Mouse (Mus musculus) CH12.LX (cell line): ENCODE results near the gene Elk3. TPM values are rescaled to one million over a fixed set of nuclear protein-coding genes. Genes with fewer than 3 reads are reported as not detected.

Source experiments
- DNase-seq: peaks from one replicate; pipeline ENCODE4 v3.0.0-alpha.2; 2013; ENCODE audit errors: extremely low read depth
- H3K27ac ChIP-seq: 2 replicates; pipeline ENCODE4 v1.5.1; 2012; ENCODE audit warnings: low read depth, mild to moderate bottlenecking, control low read depth, moderate library complexity; ENCODE audit not compliant: insufficient read depth
- H3K27me3 ChIP-seq: replicated peaks from 2 replicates; pipeline ENCODE3; 2012; ENCODE audit warnings: inconsistent platforms
- H3K36me3 ChIP-seq, 2 experiments: replicated peaks in 1 of 2; 2 replicates each; pipeline versions ENCODE3 to v1.6.1; 2012; ENCODE audit warnings: inconsistent platforms in 1 of 2, low read length in 1 of 2, mild to moderate bottlenecking in 1 of 2, mixed read lengths in 1 of 2, moderate library complexity in 1 of 2; ENCODE audit not compliant: control insufficient read depth in 1 of 2, insufficient read depth in 1 of 2
- H3K4me1 ChIP-seq, 2 experiments: 2 replicates each; pipeline ENCODE4 v1.6.1; 2012; ENCODE audit warnings: inconsistent platforms in 1 of 2, moderate library complexity in 1 of 2; ENCODE audit not compliant: insufficient read depth in 2 of 2, control insufficient read depth in 1 of 2
- H3K4me2 ChIP-seq: 2 replicates; pipeline ENCODE4 v1.6.1; 2012; ENCODE audit warnings: low read depth, mild to moderate bottlenecking, control low read depth; ENCODE audit not compliant: poor library complexity, insufficient read depth, severe bottlenecking
- H3K4me3 ChIP-seq, 3 experiments: fragments of 150-350 bp in 1 of 3; sonication (generic) in 1 of 3; replicated peaks in 1 of 3; 2 replicates each; pipeline versions ENCODE3 to v1.5.1; 2011 to 2012; ENCODE audit warnings: low read depth in 2 of 3, low read length in 2 of 3, mild to moderate bottlenecking in 2 of 3, moderate library complexity in 2 of 3, control low read depth in 1 of 3, improper control_type of control experiment in 1 of 3, inconsistent platforms in 1 of 3, mixed read lengths in 1 of 3; ENCODE audit not compliant: poor library complexity in 1 of 3
- H3K79me2 ChIP-seq: replicated peaks from 2 replicates; pipeline ENCODE4 v1.6.1; 2012; ENCODE audit warnings: mild to moderate bottlenecking, moderate library complexity; ENCODE audit not compliant: control insufficient read depth, poor library complexity, insufficient read depth, severe bottlenecking; ENCODE audit errors: extremely low read depth
- H3K9ac ChIP-seq: 2 replicates; pipeline ENCODE4 v1.6.1; 2012; ENCODE audit warnings: low read depth, mild to moderate bottlenecking, control low read depth, moderate library complexity; ENCODE audit not compliant: insufficient read depth
- H3K9me3 ChIP-seq: replicated peaks from 2 replicates; pipeline ENCODE3; 2012; ENCODE audit warnings: low read length, inconsistent platforms, mixed read lengths
- BHLHE40 ChIP-seq: IDR thresholded peaks from 2 replicates; pipeline ENCODE4 v1.6.1; 2011; ENCODE audit warnings: mild to moderate bottlenecking, low read depth, low read length, improper control_type of control experiment
- CHD1 ChIP-seq: IDR thresholded peaks from 2 replicates; pipeline ENCODE4 v1.6.1; 2012; ENCODE audit warnings: low read depth, low read length, improper control_type of control experiment, inconsistent platforms
- CHD2 ChIP-seq: IDR thresholded peaks from 2 replicates; pipeline ENCODE4 v1.6.1; 2011; ENCODE audit warnings: low read length, improper control_type of control experiment
- CTCF ChIP-seq, 2 experiments: IDR thresholded peaks in 1 of 2; conservative IDR thresholded peaks in 1 of 2; 2 replicates each; pipeline ENCODE4 v1.5.1; 2011 to 2012; ENCODE audit warnings: low read depth in 2 of 2, low read length in 2 of 2, improper control_type of control experiment in 1 of 2, inconsistent platforms in 1 of 2, mild to moderate bottlenecking in 1 of 2, moderate library complexity in 1 of 2
- ELF1 ChIP-seq: IDR thresholded peaks from 2 replicates; pipeline ENCODE4 v1.6.1; 2014; ENCODE audit warnings: low read depth, mild to moderate bottlenecking, inconsistent platforms, low read length, improper control_type of control experiment
- EP300 ChIP-seq: IDR thresholded peaks from 2 replicates; pipeline ENCODE4 v1.6.1; 2011; ENCODE audit warnings: low read length, improper control_type of control experiment
- ETS1 ChIP-seq: conservative IDR thresholded peaks from 2 replicates; pipeline ENCODE4 v1.6.1; 2012; ENCODE audit warnings: low read depth, mild to moderate bottlenecking, inconsistent platforms, low read length, improper control_type of control experiment, moderate library complexity
- GABPA ChIP-seq: IDR thresholded peaks from 2 replicates; pipeline ENCODE4 v1.6.1; 2012; ENCODE audit warnings: low read depth, low read length, improper control_type of control experiment, inconsistent platforms; ENCODE audit not compliant: insufficient replicate concordance
- JUN ChIP-seq: IDR thresholded peaks from 2 replicates; pipeline ENCODE4 v1.6.1; 2011; ENCODE audit warnings: low read depth, mild to moderate bottlenecking, low read length, improper control_type of control experiment, moderate library complexity; ENCODE audit not compliant: insufficient read depth
- POLR2A ChIP-seq: IDR thresholded peaks from 2 replicates; pipeline ENCODE4 v1.6.1; 2011; ENCODE audit warnings: low read depth, mild to moderate bottlenecking, improper control_type of control experiment, low read length
- TCF12 ChIP-seq: IDR thresholded peaks from 2 replicates; pipeline ENCODE4 v1.6.1; 2014; ENCODE audit warnings: low read depth, mild to moderate bottlenecking, inconsistent platforms, low read length, improper control_type of control experiment
- UBTF ChIP-seq: IDR thresholded peaks from 2 replicates; pipeline ENCODE4 v1.6.1; 2012; ENCODE audit warnings: low read depth, mild to moderate bottlenecking, inconsistent platforms, low read length, improper control_type of control experiment, moderate library complexity
- ZC3H11A ChIP-seq: IDR thresholded peaks from 2 replicates; pipeline ENCODE4 v1.6.1; 2012; ENCODE audit warnings: low read depth, mild to moderate bottlenecking, inconsistent platforms, low read length, improper control_type of control experiment
- ZKSCAN1 ChIP-seq: IDR thresholded peaks from 2 replicates; pipeline ENCODE4 v1.6.1; 2012; ENCODE audit warnings: low read depth, inconsistent platforms, low read length, improper control_type of control experiment, borderline replicate concordance
- ZMIZ1 ChIP-seq: IDR thresholded peaks from 2 replicates; pipeline ENCODE4 v1.6.1; 2012; ENCODE audit warnings: low read depth, mild to moderate bottlenecking, inconsistent platforms, low read length, improper control_type of control experiment
- dilution Hi-C: fragments of 300-500 bp; cut with MboI; formaldehyde crosslinking; loops from 2 replicates; pipeline ENCODE4 v1.14.3; 2020; ENCODE audit warnings: low sequenced_read_pairs; ENCODE audit not compliant: extremely low pct_unique_long_range_greater_than_20kb, extremely low pct_ligation_motif_present
- in situ Hi-C: fragments of 300-500 bp; cut with MboI; formaldehyde crosslinking; loops from 3 replicates; pipeline ENCODE4 v1.14.3; 2019; ENCODE audit warnings: low sequenced_read_pairs, low pct_ligation_motif_present, low pct_unique_long_range_greater_than_20kb, mixed read lengths
- polyA plus RNA-seq: library from polyadenylated mRNA; unstranded; fragments of >175 nt; gene quantifications from 2 replicates; pipeline ENCODE4 v1.2.1, GENCODE M21; 2012; ENCODE audit warnings: low read depth; ENCODE audit not compliant: insufficient read length
- total RNA-seq, 2 experiments: library from RNA; depleted of rRNA; stranded (reverse); fragments of 300-350 nt in 1 of 2; fragments of >200 nt in 1 of 2; gene quantifications; 2 replicates each; pipeline ENCODE4 v1.2.3; 2012 to 2014

Gene Elk3
- total and polyA plus RNA-seq, 3 experiments, result 20.1 to 37.0 (median 25.8) TPM

GRCm38 (mm10) chr10:93328321-93328720 lies 17.4 kb upstream of the Elk3 start:
- DNase-seq, result no peak
- H3K79me2 ChIP-seq, result no peaks in the 10 kb centered on the region
- no peak overlapping the region for H3K4me3 ChIP-seq
- H3K9ac ChIP-seq, result no peak overlapping the region
- no peak overlapping the region for H3K4me2 ChIP-seq
- peaks cover 12 to 38% of the 10 kb centered on the region in 2 experiments for H3K4me1 ChIP-seq
- no peaks in the 10 kb centered on the region for H3K9me3 ChIP-seq
- H3K27me3 ChIP-seq, result no peaks in the 10 kb centered on the region
- dilution Hi-C loops (no loop called here), in situ Hi-C loops (no loop called here)
- TF ChIP-seq POLR2A, result no peak
- H3K27ac ChIP-seq, result no peak overlapping the region
- H3K36me3 ChIP-seq, result no peaks in the 10 kb centered on the region

- no peak overlapping the region for H3K27ac ChIP-seq
- dilution Hi-C loops (no loop called here), in situ Hi-C loops (no loop called here)
- no peak overlapping the region for H3K4me2 ChIP-seq
- no peak overlapping the region for H3K9ac ChIP-seq
- DNase-seq, result no peak
- H3K4me1 ChIP-seq, result peaks cover 9 to 30% of the 10 kb centered on the region in 2 experiments
- H3K4me3 ChIP-seq, result no peak overlapping the region
- H3K36me3 ChIP-seq, result no peaks in the 10 kb centered on the region
- H3K9me3 ChIP-seq, result no peaks in the 10 kb centered on the region
- H3K27me3 ChIP-seq, result no peaks in the 10 kb centered on the region
- no peaks in the 10 kb centered on the region for H3K79me2 ChIP-seq
- TF ChIP-seq ZMIZ1, result no peak
- TF ChIP-seq UBTF, result no peak
- TF ChIP-seq ZKSCAN1, result no peak
- TF ChIP-seq ZC3H11A, result no peak
- no peak for TF ChIP-seq JUN
- no peak for TF ChIP-seq ETS1
- TF ChIP-seq EP300, result no peak
- no peak for TF ChIP-seq GABPA
- TF ChIP-seq TCF12, result no peak
- no peak for TF ChIP-seq CHD1
- TF ChIP-seq, all 38 proteins: peak for 0
Observed at GRCm38 (mm10) chr10:93327187-93327586, 16.3 kb upstream of the Elk3 start.

- dilution Hi-C loops (no loop called here), in situ Hi-C loops (no loop called here)
- Histone ChIP-seq H3K4me2 (no peak overlapping the region), H3K9ac (no peak overlapping the region), H3K9me3 (no peaks in the 10 kb centered on the region), H3K79me2 (no peaks in the 10 kb centered on the region), H3K36me3 (no peaks in the 10 kb centered on the region), H3K27me3 (no peaks in the 10 kb centered on the region), H3K27ac (no peak overlapping the region), H3K4me1 (peaks cover 9 to 28% of the 10 kb centered on the region in 2 experiments), H3K4me3 (no peak overlapping the region)
- TF ChIP-seq CTCF (conservative IDR thresholded peaks at IDR 0.05 in 1 of 2, IDR thresholded peaks at IDR 0.05 in 1 of 2; ENCODE audit: low read depth in 2 of 2, low read length in 2 of 2) (no peak), ELF1 (no peak), CHD2 (no peak), BHLHE40 (no peak)
- DNase-seq, result no peak
Observed at GRCm38 (mm10) chr10:93326741-93327100, 15.8 kb upstream of the Elk3 start.
